Mouse (Mus musculus): ENCODE results near the gene Krtap14. TPM values are rescaled to one million over a fixed set of nuclear protein-coding genes. Genes with fewer than 3 reads are reported as not detected.

Krtap14 gene
- not detected for total RNA-seq (2021)
- long read RNA-seq: 0 reads

DNA sequence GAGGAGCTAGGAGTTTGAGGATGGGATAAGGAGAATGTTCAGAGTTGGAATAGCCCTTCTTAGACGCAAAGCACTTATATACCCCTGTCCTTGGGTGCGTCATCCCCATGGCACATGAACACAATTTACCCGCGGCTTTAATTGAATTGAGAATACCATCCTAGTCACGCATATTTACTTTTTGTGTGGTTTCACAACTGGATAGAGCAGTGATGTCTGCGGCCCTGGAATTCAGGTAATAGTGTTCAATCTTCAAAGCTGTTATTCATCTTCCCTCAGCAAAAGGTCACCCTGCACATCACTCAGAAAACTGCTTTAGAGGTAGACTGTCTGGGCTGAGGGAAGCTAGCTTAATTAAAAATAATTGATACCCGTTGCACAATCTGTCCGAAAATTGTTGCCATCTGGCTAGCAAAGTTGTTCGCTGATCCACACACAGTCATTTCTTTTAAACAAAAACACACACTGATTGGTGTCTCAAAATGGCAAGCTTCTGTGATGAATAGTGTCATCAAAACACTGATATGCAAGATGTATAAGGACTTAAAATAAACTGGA is at the start of gene Krtap14:
Gene Krtap14 (minus strand): TSS at position 51 of the 558 bp plus-strand sequence.
- peak; percentile 13 to 16 for DNase-seq (ENCODE audit: low spot score in 2 of 2)

DNA sequence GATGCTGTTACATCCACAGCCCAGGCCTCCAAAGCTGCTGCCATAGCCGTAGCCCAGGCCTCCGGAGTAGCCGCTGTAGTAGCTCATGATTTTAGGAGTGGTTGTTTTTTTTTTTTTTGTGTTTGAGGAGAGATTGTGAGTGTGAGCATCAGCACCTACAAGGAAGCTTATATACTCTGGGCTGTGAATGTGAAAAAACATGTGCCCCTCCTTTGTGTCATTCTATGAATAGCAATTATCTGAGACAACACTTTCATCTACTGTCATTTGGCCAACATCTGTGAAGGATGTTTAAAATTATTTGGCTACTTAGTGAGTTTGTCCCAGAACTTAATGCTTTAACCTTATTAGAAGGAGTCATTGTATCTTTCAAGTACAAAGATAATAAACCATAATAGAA is 48.2 kb upstream of the Krtap14 start, which contains the start of gene Krtap19-2:
Gene Krtap19-2 (minus strand): TSS at position 101 of the 400 bp plus-strand sequence.
- DNase-seq (ENCODE audit: low spot score in 2 of 2): no peak

DNA sequence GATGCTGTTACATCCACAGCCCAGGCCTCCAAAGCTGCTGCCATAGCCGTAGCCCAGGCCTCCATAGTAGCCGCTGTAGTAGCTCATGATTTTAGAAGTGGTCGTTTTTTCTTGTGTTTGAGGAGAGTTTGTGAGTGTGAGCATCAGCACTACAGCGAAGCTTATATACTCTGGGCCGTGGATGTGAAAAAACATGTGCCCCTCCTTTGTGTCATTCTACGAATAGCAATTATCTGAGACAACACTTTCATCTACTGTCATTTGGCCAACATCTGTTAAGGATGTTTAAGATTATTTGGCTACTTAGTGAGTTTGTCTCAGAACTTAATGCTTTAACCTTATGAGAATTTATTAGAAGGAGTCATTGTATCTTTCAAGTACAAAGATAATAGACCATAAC is 43.4 kb upstream of the Krtap14 start, which contains the start of gene Krtap19-1:
Gene Krtap19-1 (minus strand): TSS at position 101 of the 400 bp plus-strand sequence.
- DNase-seq (ENCODE audit: low spot score in 2 of 2): no peak

DNA sequence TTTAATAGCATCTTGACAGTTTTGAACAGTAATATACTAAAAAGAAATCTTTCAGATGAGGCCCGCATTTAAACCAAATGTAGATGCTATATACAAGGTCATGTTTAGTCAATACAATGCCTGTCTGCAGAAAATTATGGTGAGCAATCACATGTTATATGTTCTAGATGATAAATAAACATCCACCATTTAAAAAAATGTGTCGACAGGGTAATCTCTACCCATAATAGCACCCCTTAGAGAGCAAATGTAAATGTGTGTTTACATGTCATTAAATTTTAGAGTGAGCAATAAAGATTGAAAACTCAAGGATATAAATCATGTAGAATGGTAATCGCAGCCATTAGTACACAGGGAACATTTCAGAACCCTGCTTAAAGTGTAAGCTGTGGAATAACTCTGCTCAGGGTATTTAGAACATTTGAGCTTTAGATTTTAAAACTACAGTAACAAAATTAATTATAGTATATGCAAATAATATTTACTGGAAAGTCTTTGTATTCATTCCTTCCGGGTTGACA is 39.0 kb upstream of the Krtap14 start:
- DNase-seq (ENCODE audit: low spot score in 2 of 2): no peak

DNA sequence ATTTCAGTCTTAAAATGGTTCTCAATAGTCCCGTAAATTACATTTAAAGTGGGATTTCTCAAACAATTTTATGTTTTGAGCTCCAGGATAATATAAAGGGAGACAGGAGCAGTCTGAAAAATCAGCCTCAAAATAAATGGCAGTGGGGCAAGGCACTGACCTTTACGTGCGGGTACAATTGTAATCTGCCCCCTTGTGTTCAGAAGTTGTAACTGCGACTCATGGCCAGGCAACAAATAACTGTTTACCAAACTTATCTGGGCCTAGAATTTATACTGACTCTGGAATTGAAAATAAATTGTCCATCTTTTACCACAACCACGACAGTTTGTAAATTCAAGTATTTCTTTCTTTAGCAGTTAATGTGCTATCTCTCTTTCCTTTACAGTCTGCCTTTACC is 25.5 kb upstream of the Krtap14 start:
- DNase-seq (ENCODE audit: low spot score in 2 of 2): no peak

DNA sequence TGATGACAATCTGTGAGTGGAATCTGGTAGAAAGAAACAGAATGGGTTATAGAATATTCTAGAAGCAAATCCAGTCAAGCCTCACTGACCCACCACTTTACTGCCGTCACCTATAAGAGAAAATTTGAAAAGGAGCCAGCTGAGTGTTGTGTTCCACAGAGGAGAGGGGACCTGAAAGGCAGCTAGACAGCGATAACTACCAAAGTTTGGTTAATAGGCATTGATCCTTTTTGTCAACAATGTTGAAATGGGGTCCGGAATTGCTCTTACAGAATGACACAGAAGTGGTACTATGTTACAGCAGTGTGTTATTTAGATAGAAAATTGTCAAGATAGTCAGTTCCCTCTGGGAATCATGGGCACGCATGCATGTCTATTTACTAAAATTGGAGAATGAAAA is 22.6 kb upstream of the Krtap14 start:
- no peak for DNase-seq (ENCODE audit: low spot score in 2 of 2)

DNA sequence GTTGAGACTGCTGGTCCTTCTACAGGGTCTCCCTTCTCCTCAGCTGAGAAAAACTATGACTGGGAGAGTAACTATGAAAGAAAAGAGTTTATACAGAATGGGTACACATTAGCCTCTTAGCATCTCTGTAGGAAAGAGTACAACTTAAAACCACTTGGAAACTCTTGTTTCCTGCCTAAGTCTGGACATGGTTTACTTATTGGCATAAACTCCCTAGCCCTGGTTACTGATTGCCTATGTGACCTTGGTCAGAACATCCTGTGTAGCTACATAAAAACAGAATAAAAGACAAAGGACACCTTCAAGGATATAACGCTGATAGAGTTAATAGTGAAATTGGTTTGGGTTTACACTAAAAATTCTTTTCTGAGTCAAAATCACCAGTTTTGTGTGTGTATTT is 21.4 kb upstream of the Krtap14 start:
- DNase-seq (ENCODE audit: low spot score in 2 of 2): no peak

DNA sequence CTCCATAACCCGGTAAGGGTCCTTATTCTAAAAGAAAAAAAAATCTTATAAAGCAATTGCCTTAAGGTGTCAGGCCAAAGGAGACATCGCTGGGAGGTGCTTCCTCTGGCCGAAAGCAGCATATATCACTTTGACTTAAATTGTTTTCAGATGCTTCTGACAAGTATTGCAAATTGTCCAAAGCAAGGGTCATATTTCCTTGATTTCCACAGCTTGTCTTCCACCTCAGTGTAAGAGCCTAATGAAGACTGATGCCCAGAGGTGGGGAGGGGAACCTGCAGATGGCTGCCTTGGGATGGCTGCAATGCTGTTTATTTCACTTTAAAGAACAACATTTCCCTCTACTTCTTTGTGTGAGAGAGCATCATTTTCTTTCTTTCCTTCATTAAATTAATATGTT is 1.0 kb upstream of the Krtap14 start:
- no peak for DNase-seq (ENCODE audit: low spot score in 2 of 2)

DNA sequence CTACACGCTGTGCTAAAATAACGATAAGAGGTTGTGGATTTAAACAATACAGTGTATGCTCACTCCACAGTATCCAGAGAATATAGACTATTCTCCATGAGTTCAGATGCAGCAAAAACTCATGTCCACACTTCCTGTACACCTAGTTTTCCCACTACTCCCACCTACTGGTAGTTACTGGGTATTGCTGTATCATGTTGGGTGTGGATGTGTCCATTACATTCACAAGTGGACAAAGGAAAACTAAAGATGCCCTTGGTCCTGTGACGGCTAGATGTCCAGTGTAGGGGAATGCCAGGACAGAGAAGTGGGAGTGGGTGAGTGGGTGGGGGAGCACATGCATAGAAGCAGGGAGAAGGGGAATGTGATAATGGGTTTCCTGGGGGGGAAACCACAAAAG is 2.2 kb downstream of the Krtap14 start:
- DNase-seq (ENCODE audit: low spot score in 2 of 2): no peak

DNA sequence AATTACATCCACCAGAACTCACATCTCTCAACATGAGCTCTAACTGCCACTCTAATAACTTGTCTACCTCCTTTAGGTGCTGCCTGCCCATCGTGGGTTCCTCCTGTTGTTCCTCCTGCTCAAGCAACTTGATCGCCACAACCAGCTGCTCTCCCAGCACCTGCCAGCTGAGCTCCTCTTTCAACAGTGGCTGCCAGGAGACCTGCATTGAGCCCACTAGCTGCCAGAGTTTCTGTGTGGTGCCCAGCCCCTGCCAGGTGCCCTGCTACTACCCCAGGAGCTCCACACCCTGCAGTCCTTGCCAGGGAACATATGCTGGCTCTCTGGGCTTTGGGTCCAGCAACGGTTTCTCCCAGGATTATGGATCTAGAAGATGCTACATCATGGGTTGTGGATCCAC is 5.9 kb downstream of the Krtap14 start, which contains the start of gene Krtap15:
Gene Krtap15 (plus strand): TSS at position 150 of the 400 bp plus-strand sequence.
- DNase-seq (ENCODE audit: low spot score in 2 of 2): no peak

DNA sequence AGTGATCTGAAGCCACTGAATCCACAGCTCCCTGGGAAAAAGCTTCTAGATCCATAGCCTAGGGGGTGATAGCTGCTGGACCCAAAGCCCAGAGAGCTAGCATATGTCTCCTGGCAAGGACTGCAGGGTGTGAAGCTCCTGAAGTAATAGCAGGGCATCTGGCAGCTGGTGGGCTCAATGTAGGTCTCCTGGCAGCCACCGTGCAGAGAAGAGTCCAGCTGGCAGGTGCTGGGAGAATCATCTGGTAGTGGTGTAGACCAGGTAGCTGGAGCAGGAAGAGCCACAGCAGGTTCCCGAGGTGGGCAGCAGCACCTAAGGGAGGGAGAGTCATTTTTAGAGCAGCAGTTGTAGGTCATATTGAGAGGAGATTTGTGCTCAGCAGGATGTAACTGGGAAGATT is 14.1 kb downstream of the Krtap14 start, which contains the start of gene Gm20741:
Gene Gm20741 (minus strand): TSS at position 394 of the 400 bp plus-strand sequence.
- DNase-seq (ENCODE audit: low spot score in 2 of 2): no peak

DNA sequence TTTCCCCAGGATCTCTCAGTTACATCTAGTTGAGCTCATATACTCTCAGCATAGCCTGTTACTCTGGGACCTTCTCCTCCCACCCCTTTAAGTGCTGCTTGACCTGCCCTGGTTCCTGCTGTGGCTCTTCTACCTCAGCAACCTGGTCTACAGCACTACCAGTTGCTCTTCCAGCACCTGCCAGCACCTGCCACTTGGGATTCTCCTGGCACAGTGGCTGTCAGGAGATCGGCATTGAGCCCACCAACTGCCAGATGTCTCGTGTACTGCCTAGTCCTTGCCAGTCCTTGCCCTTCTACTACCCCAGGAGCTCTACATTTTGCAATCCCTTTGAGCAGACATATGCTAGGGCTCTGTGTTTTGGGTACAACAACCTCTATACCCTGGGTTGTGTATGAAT is 39.2 kb downstream of the Krtap14 start:
- DNase-seq (ENCODE audit: low spot score in 2 of 2): no peak

DNA sequence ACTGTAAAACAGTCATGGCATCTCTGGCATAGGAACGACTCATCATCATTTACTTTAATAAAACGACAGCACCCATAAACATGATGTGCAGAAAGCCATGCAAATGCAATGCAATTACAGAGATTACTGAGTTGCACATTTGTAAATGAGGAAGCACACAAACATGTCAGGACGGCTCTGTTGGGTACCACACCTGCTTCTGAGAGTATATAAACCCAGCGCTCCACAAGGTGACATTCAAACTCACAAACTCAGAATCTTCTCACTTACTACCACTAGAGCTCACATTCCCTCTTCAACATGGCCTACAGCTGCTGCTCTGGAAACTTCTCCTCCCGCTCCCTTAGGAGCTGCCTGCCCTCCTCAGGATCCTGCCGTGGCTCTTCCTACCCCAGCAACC is 48.3 kb downstream of the Krtap14 start, which contains the start of gene Gm5965:
Gene Gm5965 (plus strand): TSS at position 301 of the 400 bp plus-strand sequence.
- no peak for DNase-seq (ENCODE audit: low spot score in 2 of 2)

DNA sequence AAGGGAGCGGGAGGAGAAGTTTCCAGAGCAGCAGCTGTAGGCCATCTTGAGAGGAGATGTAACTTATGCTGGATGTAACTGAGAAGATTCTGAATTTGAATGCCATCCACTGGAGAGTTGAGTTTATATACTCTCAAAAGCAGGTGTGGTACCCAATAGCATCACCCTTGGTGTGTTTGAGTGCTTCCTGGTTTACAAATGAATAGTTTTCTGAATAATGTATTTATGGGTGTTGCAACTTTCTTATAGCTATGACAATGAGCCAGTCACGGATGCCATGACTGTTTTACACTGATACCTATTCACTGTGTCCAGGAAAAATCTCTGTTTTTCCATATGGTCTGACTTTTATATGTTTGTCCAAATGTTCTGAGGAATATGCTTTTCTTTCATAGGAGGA is 51.8 kb downstream of the Krtap14 start, which contains the start of gene 2310057N15Rik:
Gene 2310057N15Rik (minus strand): TSS at position 101 of the 400 bp plus-strand sequence.
- no peak for DNase-seq (ENCODE audit: low spot score in 2 of 2)

Other genes with a start within 250 kb of the Krtap14 start
- not detected for gene Krtap24-1, start 213.9 kb downstream of the Krtap14 start, total RNA-seq (2021)
- gene 2310079G19Rik, start 198.5 kb downstream of the Krtap14 start, total RNA-seq (2021): not detected
- gene Krtap26-1, start 178.3 kb downstream of the Krtap14 start, total RNA-seq (2021): not detected
- gene Krtap27-1, start 154.5 kb downstream of the Krtap14 start, total RNA-seq (2021): not detected
- gene 2310061N02Rik, start 118.2 kb downstream of the Krtap14 start, total RNA-seq (2021): not detected
- not detected for gene Krtap13-1, start 97.3 kb downstream of the Krtap14 start, total RNA-seq (2021)
- not detected for gene Krtap13, start 74.5 kb downstream of the Krtap14 start, total RNA-seq (2021)
- not detected for gene 2310034C09Rik, start 67.3 kb downstream of the Krtap14 start, total RNA-seq (2021)
- not detected for gene 2310057N15Rik, start 51.9 kb downstream of the Krtap14 start, total RNA-seq (2021)
- not detected for gene Gm5965, start 48.2 kb downstream of the Krtap14 start, total RNA-seq (2021)
- not detected for gene Gm20741, start 13.9 kb downstream of the Krtap14 start, total RNA-seq (2021)
- gene Krtap15, start 5.9 kb downstream of the Krtap14 start, total RNA-seq (2021): not detected
- gene Krtap19-1, start 43.3 kb upstream of the Krtap14 start, total RNA-seq (2021): not detected
- not detected for gene Krtap19-2, start 48.1 kb upstream of the Krtap14 start, total RNA-seq (2021)
- not detected for gene Krtap19-3, start 51.9 kb upstream of the Krtap14 start, total RNA-seq (2021)
- gene Krtap19-4, start 58.9 kb upstream of the Krtap14 start, total RNA-seq (2021): not detected
- not detected for gene Krtap19-5, start 70.3 kb upstream of the Krtap14 start, total RNA-seq (2021)
- not detected for gene Krtap19-9b, start 106.1 kb upstream of the Krtap14 start, total RNA-seq (2021)
- not detected for gene Krtap16-3, start 136.7 kb upstream of the Krtap14 start, total RNA-seq (2021)
- gene Krtap22-2, start 184.6 kb upstream of the Krtap14 start, total RNA-seq (2021): not detected
- not detected for gene Gm10229, start 189.1 kb upstream of the Krtap14 start, total RNA-seq (2021)
- not detected for gene Krtap6-1, start 205.6 kb upstream of the Krtap14 start, total RNA-seq (2021)
- not detected for gene Gm10228, start 215.3 kb upstream of the Krtap14 start, total RNA-seq (2021)
- gene Krtap6-5, start 221.7 kb upstream of the Krtap14 start, total RNA-seq (2021): not detected
- gene 1110025L11Rik, start 237.9 kb upstream of the Krtap14 start, total RNA-seq (2021): not detected